Mouse (Mus musculus) limb, embryonic 10.5 days (tissue): ENCODE results near the gene Ube2s. TPM values are rescaled to one million over a fixed set of nuclear protein-coding genes. Genes with fewer than 3 reads are reported as not detected.
"Not testable (repeated sequence)": the region's sequence is repeated elsewhere in the genome, so short reads cannot be mapped to it uniquely, and the experiment has no call there.

Source experiments
- DNase-seq: peaks from one replicate; pipeline ENCODE4 v3.0.0-alpha.2; 2017; ENCODE audit warnings: low spot score
- H3K27ac ChIP-seq: fragments of 300-500 bp; sonication (generic); 2 replicates; pipeline ENCODE4 v1.5.1; 2016; ENCODE audit warnings: mild to moderate bottlenecking
- H3K27me3 ChIP-seq: fragments of 300-500 bp; sonication (generic); 2 replicates; pipeline ENCODE4 v1.6.1; 2016; ENCODE audit warnings: low read depth, mild to moderate bottlenecking; ENCODE audit not compliant: poor library complexity, severe bottlenecking
- H3K36me3 ChIP-seq: fragments of 300-500 bp; sonication (generic); 2 replicates; pipeline ENCODE4 v1.6.1; 2016; ENCODE audit warnings: mild to moderate bottlenecking, moderate library complexity
- H3K4me1 ChIP-seq: fragments of 300-500 bp; sonication (generic); 2 replicates; pipeline ENCODE4 v1.6.1; 2016
- H3K4me3 ChIP-seq: fragments of 300-500 bp; sonication (generic); 2 replicates; pipeline ENCODE4 v1.5.1; 2016; ENCODE audit warnings: mild to moderate bottlenecking, moderate library complexity
- H3K9me3 ChIP-seq: fragments of 300-500 bp; sonication (generic); replicated peaks from 2 replicates; pipeline ENCODE4 v1.6.1; 2016; ENCODE audit warnings: mild to moderate bottlenecking
- WGBS: fragments of 180-500 bp; shearing (Covaris S2); methylation state at CpG from one replicate; pipeline ENCODE4 v1.1.7; 2016; 5-methylcytosine and 5-hydroxymethylcytosine counted together
- polyA plus RNA-seq: library from polyadenylated mRNA; unstranded; fragments of >200 nt; fragmentation: Nextera tagmentation; extraction: Ambion mirVana; gene quantifications from 2 replicates; pipeline ENCODE4 v1.2.1, GENCODE M21; 2016

Ube2s gene
- polyA plus RNA-seq, 1 experiment from 2014 or later, result 500 TPM

GRCm38 (mm10) chr7:4842634-4843131 is 30.3 kb upstream of the Ube2s start:
- Histone ChIP-seq H3K4me1 (peaks cover 30% of the 10 kb centered on the region), H3K27me3 (peaks cover 93% of the 10 kb centered on the region), H3K36me3 (no peaks in the 10 kb centered on the region), H3K27ac (no peak overlapping the region), H3K4me3 (peak overlapping the region; percentile 56), H3K9me3 (no peaks in the 10 kb centered on the region)
- peak; percentile 65 for DNase-seq
- WGBS, result under 1% methylated on average over 16 of the region's 16 CpGs

- DNase-seq, result no peak
- Histone ChIP-seq H3K27ac (no peak overlapping the region), H3K4me1 (peaks cover 32% of the 10 kb centered on the region), H3K27me3 (peaks cover 99% of the 10 kb centered on the region), H3K4me3 (peak overlapping the region; percentile 56; the same call in 1 of the 2 replicates), H3K9me3 (no peaks in the 10 kb centered on the region), H3K36me3 (no peaks in the 10 kb centered on the region)
- 55% methylated on average over 5 of the region's 5 CpGs for WGBS
These were observed 29.7 kb upstream of the Ube2s start for GRCm38 (mm10) chr7:4842077-4842476.

GRCm38 (mm10) chr7:4837639-4838038 is 25.2 kb upstream of the Ube2s start:
- H3K4me3 ChIP-seq, result no peak overlapping the region
- H3K36me3 ChIP-seq, result no peaks in the 10 kb centered on the region
- H3K27me3 ChIP-seq, result peaks cover 97% of the 10 kb centered on the region
- no peaks in the 10 kb centered on the region for H3K9me3 ChIP-seq
- 10% methylated on average over 1 of the region's 1 CpGs for WGBS
- no peak overlapping the region for H3K27ac ChIP-seq
- H3K4me1 ChIP-seq, result peaks cover 24% of the 10 kb centered on the region
- no peak for DNase-seq

- H3K4me1 ChIP-seq, result peaks cover 18% of the 10 kb centered on the region
- H3K27me3 ChIP-seq, result peaks cover 94% of the 10 kb centered on the region
- H3K36me3 ChIP-seq, result no peaks in the 10 kb centered on the region
- H3K27ac ChIP-seq, result peak overlapping the region; percentile 46; the same call in 1 of the 2 replicates
- WGBS, result under 1% methylated on average over 51 of the region's 51 CpGs
- H3K4me3 ChIP-seq, result peak overlapping the region; percentile 59
- DNase-seq, result peak; percentile 73
- H3K9me3 ChIP-seq, result no peaks in the 10 kb centered on the region
These were observed 24.0 kb upstream of the Ube2s start for GRCm38 (mm10) chr7:4836351-4836792.

GRCm38 (mm10) chr7:4835631-4836327 is 23.4 kb upstream of the Ube2s start:
- WGBS, result 6% methylated on average over 34 of the region's 34 CpGs
- Histone ChIP-seq H3K4me3 (peak overlapping the region; percentile 59), H3K27ac (no peak overlapping the region), H3K36me3 (no peaks in the 10 kb centered on the region), H3K9me3 (no peaks in the 10 kb centered on the region), H3K4me1 (peaks cover 18% of the 10 kb centered on the region), H3K27me3 (peaks cover 94% of the 10 kb centered on the region)
- DNase-seq, result no peak

- WGBS, result 4% methylated on average over 12 of the region's 12 CpGs
- Histone ChIP-seq H3K36me3 (no peaks in the 10 kb centered on the region), H3K27me3 (peaks cover 56% of the 10 kb centered on the region), H3K4me1 (no peaks in the 10 kb centered on the region), H3K4me3 (no peak overlapping the region), H3K27ac (no peak overlapping the region), H3K9me3 (no peaks in the 10 kb centered on the region)
- peak; percentile 72 for DNase-seq
These were observed 18.1 kb upstream of the Ube2s start for GRCm38 (mm10) chr7:4830476-4830875.

GRCm38 (mm10) chr7:4825365-4825764 is 13.0 kb upstream of the Ube2s start:
- DNase-seq, result no peak
- WGBS, result 57% methylated on average over 4 of the region's 4 CpGs
- H3K27ac ChIP-seq, result no peak overlapping the region
- H3K4me1 ChIP-seq, result peaks cover 11% of the 10 kb centered on the region
- no peaks in the 10 kb centered on the region for H3K9me3 ChIP-seq
- no peak overlapping the region for H3K4me3 ChIP-seq
- H3K36me3 ChIP-seq, result no peaks in the 10 kb centered on the region
- peaks cover 10% of the 10 kb centered on the region for H3K27me3 ChIP-seq

GRCm38 (mm10) chr7:4822162-4822907 is 9.9 kb upstream of the Ube2s start:
- 68% methylated on average over 6 of the region's 6 CpGs for WGBS
- no peak overlapping the region for H3K27ac ChIP-seq
- no peak for DNase-seq

GRCm38 (mm10) chr7:4821690-4822089 is 9.3 kb upstream of the Ube2s start:
- H3K4me1 ChIP-seq, result peaks cover 15% of the 10 kb centered on the region
- no peak overlapping the region for H3K27ac ChIP-seq
- H3K4me3 ChIP-seq, result no peak overlapping the region
- whole genome bisulfite sequencing, result 81% methylated on average over 4 of the region's 4 CpGs
- H3K27me3 ChIP-seq, result no peaks in the 10 kb centered on the region
- no peak for DNase-seq
- H3K36me3 ChIP-seq, result no peaks in the 10 kb centered on the region
- no peaks in the 10 kb centered on the region for H3K9me3 ChIP-seq

More at GRCm38 (mm10) chr7:4822162-4822907, 9.9 kb upstream of the Ube2s start:
- Histone ChIP-seq H3K9me3 (no peaks in the 10 kb centered on the region), H3K27me3 (no peaks in the 10 kb centered on the region), H3K36me3 (no peaks in the 10 kb centered on the region), H3K4me1 (peaks cover 15% of the 10 kb centered on the region), H3K4me3 (no peak overlapping the region)

GRCm38 (mm10) chr7:4820925-4821324 is 8.5 kb upstream of the Ube2s start:
- WGBS, result 92% methylated on average over 7 of the region's 7 CpGs
- not testable (repeated sequence) for H3K36me3 ChIP-seq, DNase-seq, H3K27me3 ChIP-seq, H3K27ac ChIP-seq, H3K4me3 ChIP-seq, H3K9me3 ChIP-seq
- peaks cover 15% of the 10 kb centered on the region for H3K4me1 ChIP-seq

- DNase-seq, result no peak
These were observed 4.2 kb upstream of the Ube2s start for GRCm38 (mm10) chr7:4816559-4816958.

GRCm38 (mm10) chr7:4813105-4813791 is 858 bp upstream of the Ube2s start:
- Histone ChIP-seq H3K4me3 (peak overlapping the region; percentile 99), H3K27ac (peak overlapping the region; percentile 98), H3K36me3 (peaks cover 30% of the 10 kb centered on the region), H3K27me3 (no peaks in the 10 kb centered on the region), H3K4me1 (peaks cover 32% of the 10 kb centered on the region), H3K9me3 (no peaks in the 10 kb centered on the region)
- 25% methylated on average over 8 of the region's 8 CpGs for WGBS
- DNase-seq, result no peak

More at GRCm38 (mm10) chr7:4816559-4816958, 4.2 kb upstream of the Ube2s start:
- H3K4me1 ChIP-seq, result peaks cover 8% of the 10 kb centered on the region
- no peaks in the 10 kb centered on the region for H3K9me3 ChIP-seq
- no peaks in the 10 kb centered on the region for H3K27me3 ChIP-seq
- no peaks in the 10 kb centered on the region for H3K36me3 ChIP-seq
- no peak overlapping the region for H3K27ac ChIP-seq
- no peak overlapping the region for H3K4me3 ChIP-seq
